Mouse (Mus musculus) urinary bladder, postnatal 10 days (tissue): ENCODE measurements around the gene Eif4g3.
"Not testable (repeated sequence)": the region's sequence is repeated elsewhere in the genome, so short reads cannot be mapped to it uniquely, and the experiment has no call there.

Experiments used
- DNase-seq: peaks from one replicate; pipeline ENCODE4 v3.0.0; 2022; ENCODE audit warnings: low spot score

Gene Eif4g3

DNA sequence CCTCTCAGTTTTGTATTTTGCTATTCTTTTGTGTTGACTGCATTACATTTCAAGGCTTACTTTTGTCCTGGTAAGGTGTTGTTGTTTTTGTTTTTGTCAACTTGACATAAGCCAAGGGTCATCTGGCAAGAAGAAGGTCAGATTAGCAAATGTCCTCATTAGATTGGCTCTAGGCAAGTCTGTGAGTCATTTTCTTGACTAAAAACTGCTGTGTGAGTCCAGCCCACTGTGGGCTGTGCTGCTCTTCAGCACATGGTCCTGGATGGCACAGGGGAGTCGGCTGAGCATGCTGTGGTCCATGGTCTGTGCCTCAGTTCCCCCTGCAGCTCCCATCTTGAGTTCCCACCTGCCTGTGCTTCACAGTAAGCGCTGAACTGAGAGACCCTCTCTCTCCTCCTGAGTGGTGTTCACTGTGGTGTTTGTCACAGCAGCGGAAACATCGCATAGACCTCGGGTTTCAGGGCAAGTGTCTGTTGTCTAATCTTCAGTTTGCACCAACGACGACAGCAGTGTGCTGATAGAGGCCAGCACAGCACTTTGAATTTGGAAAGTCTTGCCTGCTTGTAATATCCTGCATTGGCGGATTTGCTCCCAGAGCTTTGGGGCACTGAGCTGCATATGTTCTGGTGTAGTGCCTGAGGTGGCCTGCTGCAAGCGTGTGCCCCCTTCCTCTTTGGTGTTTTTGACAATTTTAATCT lies 30.7 kb downstream of the Eif4g3 start:
- DNase-seq, result no peak

DNA sequence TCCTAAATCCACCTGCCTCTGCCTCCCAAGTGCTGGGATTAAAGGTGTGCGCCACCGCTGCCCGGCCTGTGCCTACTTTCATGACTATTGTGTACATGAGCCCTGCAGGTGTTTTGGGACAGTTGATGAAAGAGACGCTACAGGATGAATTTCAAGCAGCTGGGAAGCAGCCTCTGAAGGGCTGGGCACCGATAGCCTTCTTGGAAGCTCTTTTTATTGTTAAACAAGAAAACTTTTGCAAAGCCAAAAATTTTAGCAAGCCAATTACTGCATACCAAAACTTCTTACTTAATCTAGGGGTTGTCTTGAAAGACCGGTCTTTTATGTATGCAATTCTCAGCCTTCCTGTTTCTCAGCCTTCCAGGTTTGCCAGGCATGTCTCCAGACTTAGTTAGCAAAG lies 36.3 kb downstream of the Eif4g3 start:
- no peak for DNase-seq

DNA sequence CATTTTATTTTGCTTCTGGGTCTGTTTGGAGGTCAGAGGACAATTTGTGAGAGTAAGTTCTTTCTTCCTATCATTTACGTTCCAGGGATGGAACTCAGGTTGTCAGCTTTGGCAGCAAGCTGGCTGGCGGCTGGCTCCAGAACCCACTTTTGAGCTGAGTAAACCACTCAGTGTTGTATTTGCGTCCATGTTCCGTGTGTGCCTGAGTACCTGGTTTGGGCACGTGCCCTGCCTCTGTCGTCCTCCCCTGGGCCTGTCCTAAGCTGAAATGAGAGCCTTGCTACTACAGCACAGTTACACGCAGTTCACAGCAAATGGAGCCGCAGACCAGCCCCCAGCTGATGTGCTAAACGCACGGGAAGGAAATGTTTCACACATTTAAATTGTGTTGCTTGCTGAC lies 39.0 kb downstream of the Eif4g3 start:
- no peak for DNase-seq

DNA sequence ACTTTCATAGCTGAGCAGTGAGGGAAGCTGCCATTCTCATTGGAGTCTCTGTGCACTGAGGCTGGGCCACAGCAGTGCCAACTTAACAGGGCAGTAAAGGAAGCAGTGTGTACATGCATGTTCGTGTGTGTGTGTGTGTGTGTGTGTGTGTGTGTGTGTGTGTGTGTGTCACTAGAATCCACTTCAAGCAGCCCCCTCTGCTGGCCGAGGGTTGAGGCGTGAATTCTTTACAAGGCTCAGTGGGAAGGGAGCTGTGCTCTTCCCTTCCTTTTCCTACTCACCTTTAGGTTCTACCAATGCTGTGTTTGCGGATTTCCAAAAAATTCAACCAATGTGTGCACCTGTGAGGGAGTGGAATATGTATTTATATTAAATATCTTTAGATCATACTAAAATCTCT lies 41.0 kb downstream of the Eif4g3 start:
- no peak for DNase-seq

DNA sequence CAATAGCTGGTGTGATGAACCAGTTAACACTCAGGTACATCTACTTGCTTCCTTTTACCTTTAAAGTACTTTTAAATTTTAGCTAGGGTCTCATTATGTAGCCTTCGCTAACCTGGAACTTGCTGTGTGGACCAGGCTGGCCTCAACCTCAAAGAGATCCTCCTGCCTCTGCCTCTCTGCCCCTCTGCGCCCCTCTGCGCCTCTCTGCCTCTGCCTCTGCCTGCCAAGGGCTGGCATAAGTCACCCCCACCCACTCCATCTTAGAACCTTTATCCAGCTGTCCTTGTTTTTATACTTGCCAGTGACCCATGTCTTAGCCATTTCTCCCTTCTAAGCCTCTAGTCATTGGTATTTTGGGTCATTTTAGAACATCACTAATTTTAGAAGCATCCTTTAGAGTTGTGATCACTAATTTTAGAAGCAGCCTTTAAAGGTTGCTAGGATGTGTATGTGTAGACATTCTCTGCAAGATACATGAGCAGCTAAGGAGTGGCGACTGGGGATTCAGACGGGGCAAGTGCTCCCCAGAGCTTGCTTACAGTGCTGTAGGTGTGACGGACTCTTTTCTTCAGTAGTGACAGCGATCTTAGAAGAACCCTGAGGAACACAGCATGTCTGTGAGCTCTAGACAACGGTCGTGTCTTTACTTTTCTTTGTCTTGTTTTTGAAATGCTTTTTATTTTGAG lies 42.8 kb downstream of the Eif4g3 start:
- no peak for DNase-seq

DNA sequence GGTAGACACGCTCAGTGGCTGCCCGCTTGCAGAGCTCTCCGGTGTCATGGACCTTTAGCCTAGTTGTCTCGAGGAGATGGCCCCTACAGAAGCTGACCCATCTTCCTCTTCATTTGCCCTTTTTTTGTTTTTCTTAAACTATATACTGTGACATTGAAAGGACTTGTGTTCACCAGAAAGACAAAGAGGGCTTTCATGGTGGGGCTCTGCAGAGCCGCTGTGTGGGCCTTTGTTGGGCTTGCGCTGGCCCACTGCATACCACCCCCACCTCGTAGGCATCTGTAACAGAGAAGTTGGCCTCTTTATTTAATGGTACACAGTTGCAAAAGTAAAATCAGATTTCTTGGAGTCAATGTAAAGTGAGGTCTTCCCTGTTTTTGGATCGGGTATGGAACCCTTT lies 44.3 kb downstream of the Eif4g3 start:
- no peak for DNase-seq

DNA sequence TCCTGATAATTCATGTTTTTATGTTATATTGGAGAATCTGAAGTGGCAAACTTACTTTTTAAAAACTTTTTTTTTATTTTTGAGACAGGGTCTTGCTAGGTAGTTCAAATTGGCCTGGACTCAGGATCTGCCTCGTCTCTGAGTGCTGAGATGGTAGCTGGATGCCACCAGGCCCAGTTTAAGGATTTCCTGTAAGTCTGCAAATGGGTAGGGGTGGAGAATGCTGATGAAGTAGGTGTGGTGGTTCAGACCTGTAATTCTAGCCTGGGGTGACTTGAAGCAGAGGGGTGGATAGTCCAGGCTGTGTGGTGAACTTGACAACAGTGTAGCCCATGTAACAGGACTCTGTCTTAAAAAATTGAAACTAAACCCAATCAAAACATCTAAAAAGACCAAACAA lies 45.1 kb downstream of the Eif4g3 start:
- no peak for DNase-seq

DNA sequence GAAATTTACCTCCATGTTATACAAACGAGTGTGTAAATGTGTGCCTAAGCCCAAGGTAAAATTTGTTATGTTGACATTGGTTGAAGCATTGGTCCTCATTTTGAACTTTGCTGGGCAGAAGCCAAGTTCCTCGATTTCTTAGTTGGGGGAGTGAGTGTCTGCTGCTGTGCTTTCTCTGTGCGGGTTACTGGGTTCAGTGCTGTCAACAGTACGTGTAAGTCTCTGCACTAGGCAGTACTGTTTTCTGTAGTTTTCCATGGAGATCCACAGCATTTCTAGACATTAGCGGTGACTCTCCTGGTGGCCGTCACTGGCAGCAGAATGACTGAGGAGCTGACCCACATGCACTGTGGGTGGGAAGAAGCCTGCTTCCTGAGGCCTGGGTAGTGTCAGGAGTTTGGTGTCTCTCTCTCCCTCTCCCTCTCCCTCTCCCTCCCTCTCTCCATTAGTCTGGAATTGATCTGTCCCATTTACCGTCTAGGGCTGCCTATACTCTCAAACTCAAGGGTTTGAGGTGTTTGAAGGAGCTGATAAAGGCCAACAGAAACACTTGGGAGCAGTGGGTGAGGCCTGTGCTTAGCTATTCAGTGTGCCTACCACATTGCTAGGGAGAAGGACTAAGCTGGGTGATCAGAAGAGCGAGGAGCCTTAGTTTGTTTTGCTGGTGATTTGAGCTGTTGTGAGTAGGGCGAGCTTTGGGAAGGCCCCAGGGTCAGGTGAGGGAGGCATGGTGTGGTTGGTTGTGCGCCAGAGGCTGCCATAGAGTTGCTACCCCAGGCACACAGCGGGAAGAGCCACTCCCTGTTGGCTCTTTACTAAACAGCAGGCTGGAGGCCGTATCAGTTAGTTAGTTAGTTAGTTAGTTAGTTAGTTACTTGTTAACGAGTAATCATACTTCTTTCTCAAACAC lies 45.8 kb downstream of the Eif4g3 start:
- no peak for DNase-seq

DNA sequence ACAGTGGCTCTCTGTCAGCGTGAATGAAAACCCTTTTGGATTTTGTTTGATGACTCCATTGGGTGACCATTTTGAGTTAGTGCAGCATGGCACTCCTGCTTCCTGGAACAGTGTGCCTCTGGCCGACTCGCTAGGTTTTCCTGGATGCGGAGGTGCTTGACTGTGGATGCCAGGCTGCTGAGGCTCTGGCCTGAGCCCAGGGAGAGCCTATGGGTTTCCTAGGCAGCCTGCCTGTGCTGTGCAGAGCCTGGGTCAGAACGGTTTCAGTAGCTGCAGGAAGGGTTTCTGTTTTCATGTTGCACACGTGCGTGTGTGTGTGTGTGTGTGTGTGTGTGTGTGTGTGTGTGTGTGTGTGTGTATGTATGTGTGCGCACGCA lies 46.4 kb downstream of the Eif4g3 start:
- DNase-seq, result no peak

DNA sequence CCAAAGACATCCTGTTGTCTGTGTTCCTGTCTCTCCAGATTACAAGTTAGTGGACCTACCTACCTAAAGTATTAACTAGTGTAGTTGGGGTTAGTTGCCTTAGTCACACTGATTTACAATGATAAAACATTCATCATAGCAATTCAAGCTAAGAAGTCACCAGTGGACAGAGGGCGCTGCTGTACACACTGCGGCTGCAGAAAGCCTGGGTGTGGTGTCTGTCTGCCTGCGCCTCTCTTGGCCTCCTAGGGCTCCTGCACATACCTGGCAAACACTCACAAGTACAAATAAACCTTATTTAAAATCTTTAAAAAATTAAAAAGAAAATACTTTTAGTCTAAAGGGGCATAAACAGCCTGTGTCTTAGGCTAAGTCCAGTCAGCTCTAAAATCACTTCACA lies 47.8 kb downstream of the Eif4g3 start:
- DNase-seq, result no peak

DNA sequence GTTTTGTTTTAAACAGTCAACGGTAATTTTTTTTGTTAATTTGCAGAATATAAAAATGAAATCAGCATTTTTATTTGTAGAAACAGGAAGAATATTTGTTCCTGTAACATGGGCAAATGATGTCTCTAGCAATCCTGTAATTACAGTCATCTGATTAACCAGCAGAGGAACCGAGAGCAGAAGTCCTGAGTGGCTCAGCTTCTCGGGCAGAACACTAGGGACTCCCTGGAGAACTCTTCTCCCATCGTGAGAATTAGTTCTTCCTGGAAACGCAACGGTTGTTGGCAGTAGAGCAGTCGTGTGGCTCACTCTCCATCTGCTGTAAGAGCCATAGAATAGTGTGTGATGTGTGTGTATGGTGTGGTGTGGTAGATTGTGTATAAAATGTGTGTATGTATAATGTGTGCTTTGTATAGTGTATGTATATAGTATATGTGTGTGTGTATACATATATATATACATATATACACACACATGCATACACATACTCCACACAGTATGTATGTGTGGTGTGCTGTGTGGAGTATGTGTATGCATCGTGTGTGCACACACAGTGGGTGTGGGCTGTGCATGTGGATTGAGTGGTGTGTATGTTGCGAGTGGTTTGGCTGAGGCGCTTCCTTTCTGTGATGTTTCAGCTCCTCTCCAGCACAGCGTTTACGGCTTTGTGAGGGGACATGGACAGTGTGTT lies 48.9 kb downstream of the Eif4g3 start:
- DNase-seq, result no peak

DNA sequence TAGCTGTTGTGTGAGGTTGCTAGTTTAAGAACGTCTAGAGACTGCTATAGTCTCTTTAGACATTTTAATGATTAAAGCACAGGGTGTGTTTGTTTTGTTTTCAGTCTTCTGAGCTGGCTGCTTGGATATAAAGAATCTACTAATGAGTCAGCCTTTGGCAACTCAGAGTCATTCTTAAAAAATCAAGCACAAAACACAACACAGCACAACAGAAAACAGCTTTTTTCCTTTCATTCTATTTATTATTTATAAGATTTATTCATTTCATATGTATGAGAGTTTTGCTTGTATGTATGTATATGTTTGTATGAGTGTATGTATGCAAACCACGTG lies 49.4 kb downstream of the Eif4g3 start:
- DNase-seq, result no peak

DNA sequence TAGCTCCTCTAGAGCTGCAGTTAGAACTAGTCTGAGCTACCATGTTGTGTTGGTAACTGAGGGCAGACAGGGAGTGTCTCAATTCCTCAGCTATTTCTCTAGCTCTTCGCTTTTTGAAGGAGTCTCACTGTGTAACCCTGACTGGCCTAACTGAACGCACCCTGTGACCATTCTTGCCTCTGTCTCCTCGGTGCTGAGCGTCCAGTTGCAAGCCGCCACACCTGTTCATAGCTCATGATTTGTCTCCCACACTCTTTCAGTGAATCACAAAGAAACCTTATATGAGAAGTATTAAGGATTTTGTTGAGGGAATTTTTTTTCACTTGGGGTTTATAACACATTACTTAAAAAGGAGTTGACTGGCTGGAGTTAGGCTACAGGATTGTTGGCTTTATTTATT lies 49.8 kb downstream of the Eif4g3 start:
- DNase-seq, result no peak

DNA sequence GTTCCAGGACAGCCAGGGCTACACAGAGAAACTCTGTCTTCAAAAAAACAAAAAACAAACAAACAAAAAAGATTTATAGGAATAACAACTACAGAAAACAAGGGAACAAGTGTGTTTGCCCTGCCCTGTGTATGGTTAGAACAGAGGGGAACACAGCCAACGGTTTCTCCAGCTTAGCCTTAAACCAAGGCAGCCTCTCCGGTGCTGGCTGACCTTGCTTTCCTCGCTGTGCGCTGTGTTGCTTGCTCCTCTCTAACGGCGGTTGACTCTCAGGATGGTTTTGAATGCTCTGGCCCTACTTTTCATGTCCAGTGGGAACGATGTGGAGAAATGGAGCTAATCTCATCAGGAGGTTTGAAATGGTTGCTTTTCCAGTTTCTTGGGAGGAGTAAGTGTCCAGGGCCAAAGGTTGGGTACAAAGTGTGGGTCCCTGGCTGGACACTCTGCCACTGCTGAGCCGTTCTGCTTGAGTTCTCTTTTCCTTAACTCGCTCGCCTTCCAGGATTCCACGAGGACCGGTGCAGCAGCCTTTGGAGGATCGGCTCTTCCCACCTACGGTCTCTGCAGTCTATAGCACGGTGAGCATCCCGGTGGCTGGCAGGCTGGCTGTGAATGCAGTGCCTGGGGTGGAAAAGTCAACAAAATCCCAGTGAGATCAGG lies 52.1 kb downstream of the Eif4g3 start:
- no peak for DNase-seq

DNA sequence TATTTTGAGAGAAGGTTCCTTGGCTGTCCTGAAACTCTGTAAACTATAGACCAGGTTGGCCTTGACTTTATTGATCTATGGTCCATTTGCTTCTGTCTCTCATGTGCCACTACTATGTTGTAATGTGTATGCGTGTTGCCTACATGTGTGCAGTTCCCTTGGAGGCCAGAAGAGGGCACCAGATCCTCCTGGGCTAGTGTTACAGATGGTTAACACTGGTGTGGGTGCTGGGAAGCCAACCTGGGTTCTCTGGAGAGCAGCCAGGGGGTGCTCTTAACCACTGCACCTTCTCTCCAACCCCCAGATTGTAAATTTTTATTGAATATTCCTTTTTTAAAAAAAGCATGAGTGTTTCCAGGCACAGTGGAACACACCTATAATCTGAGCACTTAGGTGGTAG lies 53.0 kb downstream of the Eif4g3 start:
- no peak for DNase-seq

DNA sequence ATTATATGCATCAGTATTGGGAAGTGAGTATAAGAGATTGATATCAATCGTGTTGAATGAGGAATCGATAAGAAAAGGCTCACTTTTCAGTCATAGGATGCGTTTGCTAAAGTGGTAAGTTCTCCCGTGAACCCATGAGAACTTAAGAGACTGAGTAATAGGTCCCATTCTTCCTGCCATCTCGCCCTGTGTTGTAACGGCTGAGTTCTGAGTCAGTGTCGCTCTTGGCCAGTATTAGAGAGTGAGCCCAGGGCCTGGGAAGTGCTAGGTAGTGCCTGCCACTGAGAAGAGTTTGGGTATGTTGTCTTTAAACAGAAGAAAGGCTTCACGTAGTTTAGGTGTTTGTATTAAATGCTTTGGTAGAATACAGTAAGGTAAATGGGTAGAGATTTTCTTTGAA lies 53.5 kb downstream of the Eif4g3 start:
- no peak for DNase-seq

DNA sequence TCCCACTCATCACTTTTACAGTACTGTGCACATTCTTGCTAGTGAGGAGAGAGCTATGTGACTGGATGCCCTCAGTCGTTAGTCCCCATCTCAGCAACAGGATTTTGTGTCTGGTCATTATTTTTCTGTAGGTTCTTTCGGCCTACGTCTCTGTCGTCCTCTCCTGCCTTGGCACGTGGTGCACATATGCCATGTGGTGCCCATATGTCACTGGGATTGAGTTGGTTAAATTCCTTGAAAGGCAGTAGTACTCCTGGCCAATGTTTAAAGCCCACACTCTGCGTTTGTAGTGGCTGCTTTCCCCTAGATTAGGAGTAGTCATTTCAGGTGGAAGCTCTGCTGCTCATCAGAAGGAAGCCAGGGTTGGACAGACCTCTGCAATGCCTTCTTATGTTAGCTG lies 56.7 kb downstream of the Eif4g3 start:
- DNase-seq, result no peak

DNA sequence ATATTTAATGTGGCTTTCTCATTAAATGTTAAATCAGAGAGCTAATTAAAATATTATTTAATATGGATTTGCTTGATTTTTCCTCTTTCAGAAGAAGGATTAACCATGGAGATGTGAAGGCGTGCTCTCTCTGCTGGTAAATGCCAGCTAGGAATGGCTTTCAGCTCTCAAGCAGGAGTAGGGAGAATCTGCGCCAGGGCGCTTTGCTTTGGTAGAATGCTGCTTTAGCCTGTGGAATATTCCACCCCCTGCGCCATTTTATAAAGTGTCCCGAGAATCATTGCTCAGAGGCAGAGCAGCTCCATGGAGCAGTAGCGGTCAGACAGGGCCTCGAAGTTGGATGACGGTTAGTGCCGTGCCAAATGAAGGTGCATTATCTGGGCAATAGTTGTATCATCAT lies 58.7 kb downstream of the Eif4g3 start:
- DNase-seq, result no peak

DNA sequence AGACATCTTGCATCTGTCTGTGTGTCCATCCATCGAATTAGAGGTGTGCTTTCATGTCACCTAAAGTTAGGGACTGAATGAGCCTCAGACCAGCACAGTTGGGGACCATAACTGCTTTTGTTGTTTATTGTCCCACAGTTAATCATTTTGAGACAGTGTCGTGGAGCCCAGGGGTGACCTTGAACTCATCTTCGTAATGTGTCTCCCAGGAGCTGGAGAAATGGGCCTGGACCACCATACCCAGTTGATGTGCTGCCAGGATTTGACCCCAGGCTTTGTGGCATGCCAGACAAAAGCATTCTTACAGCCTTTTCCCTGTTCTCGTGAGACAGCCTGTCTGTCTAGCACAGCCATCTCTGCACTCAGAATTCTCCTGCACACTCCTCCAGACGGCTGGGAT lies 63.8 kb downstream of the Eif4g3 start:
- DNase-seq, result no peak

DNA sequence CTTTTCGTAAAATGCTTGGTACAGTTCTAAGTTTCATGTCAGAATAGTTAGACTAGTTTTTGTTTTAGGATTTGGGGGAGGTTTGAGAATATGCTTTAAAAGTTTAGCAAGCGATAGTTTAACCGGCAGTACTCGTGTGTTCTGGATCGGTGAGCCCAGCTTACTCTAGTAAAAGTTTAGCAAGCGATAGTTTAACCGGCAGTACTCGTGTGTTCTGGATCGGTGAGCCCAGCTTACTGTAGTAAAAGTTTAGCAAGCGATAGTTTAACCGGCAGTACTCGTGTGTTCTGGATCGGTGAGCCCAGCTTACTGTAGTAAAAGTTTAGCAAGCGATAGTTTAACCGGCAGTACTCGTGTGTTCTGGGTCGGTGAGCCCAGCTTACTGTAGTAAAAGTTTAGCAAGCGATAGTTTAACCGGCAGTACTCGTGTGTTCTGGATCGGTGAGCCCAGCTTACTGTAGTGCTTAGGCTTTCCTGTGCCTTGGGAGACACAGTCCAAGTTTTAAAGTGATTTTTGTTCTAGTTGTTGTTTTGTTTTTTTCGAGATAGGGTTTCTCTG lies 64.5 kb downstream of the Eif4g3 start:
- not testable (repeated sequence) for DNase-seq

DNA sequence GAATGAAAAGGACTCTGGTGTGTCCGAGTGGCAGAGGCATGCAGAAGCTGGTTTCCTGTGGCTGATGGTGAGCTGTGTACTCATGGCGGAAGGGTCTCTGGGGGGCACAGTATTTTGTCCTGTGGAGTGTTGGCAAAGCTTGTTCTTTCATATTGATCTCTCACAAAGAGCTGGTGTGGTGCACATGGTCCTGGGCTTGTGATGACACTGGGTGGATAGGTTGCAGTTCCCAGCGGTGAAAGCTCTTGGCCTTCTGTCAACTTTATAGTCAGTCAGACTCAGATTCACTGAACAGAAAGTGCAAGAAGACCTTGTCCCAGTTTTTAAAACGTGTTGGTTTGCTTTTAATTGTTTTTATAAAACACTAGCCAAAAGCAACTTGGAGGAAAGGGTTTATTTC lies 68.3 kb downstream of the Eif4g3 start:
- no peak for DNase-seq
